Mouse (Mus musculus): ENCODE measurements around the gene Mrnip. TPM values are rescaled to one million over a fixed set of nuclear protein-coding genes. Genes with fewer than 3 reads are reported as not detected.

Gene Mrnip
- polyA plus RNA-seq, 1 experiment from 2014 or later: 38.1 TPM

DNA sequence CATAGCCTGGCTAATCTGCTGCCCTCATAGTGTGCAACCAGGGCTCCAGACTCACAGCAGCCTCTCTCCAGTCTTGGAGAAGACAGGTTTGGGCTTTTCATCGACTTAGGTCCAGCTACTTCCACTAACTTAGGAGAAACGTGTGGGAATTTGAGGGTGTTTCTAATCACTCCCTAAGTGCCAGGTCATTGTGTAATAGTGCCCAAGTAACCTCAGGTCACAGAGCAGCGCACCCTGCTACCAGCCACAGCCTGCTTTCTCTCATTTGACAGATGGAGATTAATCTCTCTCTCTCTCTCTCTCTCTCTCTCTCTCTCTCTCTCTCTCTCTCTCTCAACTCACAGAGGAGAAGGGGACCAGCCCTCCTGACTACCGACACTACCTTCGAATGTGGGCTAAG lies 5.9 kb upstream of the Mrnip start:
- no peak overlapping the region for H3K4me2 ChIP-seq
- H3K4me1 ChIP-seq: no peaks in the 10 kb centered on the region
- H3K4me3 ChIP-seq: no peak overlapping the region
- no peak overlapping the region for H3K27ac ChIP-seq
- no peaks in the 10 kb centered on the region for H3K9me3 ChIP-seq
- no peaks in the 10 kb centered on the region for H3K27me3 ChIP-seq (replicated peaks)
- WGBS: 92% methylated on average over 5 of the region's 5 CpGs
- no peak overlapping the region for H3K9ac ChIP-seq
- H3K36me3 ChIP-seq (replicated peaks): peaks cover 45% of the 10 kb centered on the region
- no peak for ATAC-seq (replicated peaks)

GRCm38 (mm10) chr11:50174730-50175187 lies 515 bp downstream of the Mrnip start:
- peaks cover 12% of the 10 kb centered on the region for H3K4me1 ChIP-seq
- H3K9me3 ChIP-seq: no peaks in the 10 kb centered on the region
- H3K9ac ChIP-seq: peak overlapping the region; percentile 71
- H3K27me3 ChIP-seq (replicated peaks): no peaks in the 10 kb centered on the region
- H3K4me3 ChIP-seq: peak overlapping the region; percentile 59
- ATAC-seq (replicated peaks): peak; percentile 100
- H3K36me3 ChIP-seq (replicated peaks): peaks cover 22% of the 10 kb centered on the region; the same call in 1 of the 2 replicates
- H3K4me2 ChIP-seq: peak overlapping the region; percentile 62
- peak overlapping the region; percentile 90 for H3K27ac ChIP-seq
- under 1% methylated on average over 27 of the region's 27 CpGs for WGBS

- no peak overlapping the region for H3K4me3 ChIP-seq
- no peaks in the 10 kb centered on the region for H3K27me3 ChIP-seq (replicated peaks)
- no peak overlapping the region for H3K9ac ChIP-seq
- no peak overlapping the region for H3K4me2 ChIP-seq
- peaks cover 12% of the 10 kb centered on the region for H3K4me1 ChIP-seq
- no peak overlapping the region for H3K27ac ChIP-seq
- no peaks in the 10 kb centered on the region for H3K9me3 ChIP-seq
- ATAC-seq (replicated peaks): no peak
- peaks cover 12% of the 10 kb centered on the region for H3K36me3 ChIP-seq (replicated peaks)
- 89% methylated on average over 3 of the region's 3 CpGs for WGBS
These were observed 2.1 kb downstream of the Mrnip start for GRCm38 (mm10) chr11:50176351-50176750.

- H3K4me3 ChIP-seq: no peak overlapping the region
- ATAC-seq (replicated peaks): no peak
- H3K4me2 ChIP-seq: no peak overlapping the region
- WGBS: 85% methylated on average over 6 of the region's 6 CpGs
- peaks cover 12% of the 10 kb centered on the region for H3K4me1 ChIP-seq
- H3K9ac ChIP-seq: no peak overlapping the region
- H3K9me3 ChIP-seq: no peaks in the 10 kb centered on the region
- peaks cover 6% of the 10 kb centered on the region for H3K36me3 ChIP-seq (replicated peaks)
- no peak overlapping the region for H3K27ac ChIP-seq
- H3K27me3 ChIP-seq (replicated peaks): no peaks in the 10 kb centered on the region
These were observed 2.9 kb downstream of the Mrnip start for GRCm38 (mm10) chr11:50177111-50177510.

- Histone ChIP-seq H3K4me2 (no peak overlapping the region), H3K9ac (no peak overlapping the region), H3K27me3 (replicated peaks) (no peaks in the 10 kb centered on the region), H3K36me3 (replicated peaks) (peaks cover 6% of the 10 kb centered on the region), H3K27ac (no peak overlapping the region), H3K4me3 (no peak overlapping the region), H3K4me1 (peaks cover 12% of the 10 kb centered on the region), H3K9me3 (no peaks in the 10 kb centered on the region)
- WGBS: 83% methylated on average over 5 of the region's 5 CpGs
- no peak for ATAC-seq (replicated peaks)
These were observed 4.6 kb downstream of the Mrnip start for GRCm38 (mm10) chr11:50178532-50179488.

GRCm38 (mm10) chr11:50180478-50181231 lies 6.4 kb downstream of the Mrnip start:
- peaks cover 7% of the 10 kb centered on the region for H3K4me1 ChIP-seq
- H3K9ac ChIP-seq: no peak overlapping the region
- H3K9me3 ChIP-seq: no peaks in the 10 kb centered on the region
- no peak overlapping the region for H3K27ac ChIP-seq
- no peak overlapping the region for H3K4me3 ChIP-seq
- no peak for ATAC-seq (replicated peaks)
- 83% methylated on average over 6 of the region's 6 CpGs for WGBS
- H3K36me3 ChIP-seq (replicated peaks): peaks cover 6% of the 10 kb centered on the region
- H3K4me2 ChIP-seq: no peak overlapping the region
- H3K27me3 ChIP-seq (replicated peaks): no peaks in the 10 kb centered on the region

GRCm38 (mm10) chr11:50182702-50183101 lies 8.5 kb downstream of the Mrnip start:
- 91% methylated on average over 4 of the region's 4 CpGs for WGBS
- no peak overlapping the region for H3K27ac ChIP-seq
- no peaks in the 10 kb centered on the region for H3K9me3 ChIP-seq
- H3K36me3 ChIP-seq (replicated peaks): peaks cover 10% of the 10 kb centered on the region
- H3K4me3 ChIP-seq: no peak overlapping the region
- H3K27me3 ChIP-seq (replicated peaks): no peaks in the 10 kb centered on the region
- no peak overlapping the region for H3K4me2 ChIP-seq
- no peak for ATAC-seq (replicated peaks)
- no peaks in the 10 kb centered on the region for H3K4me1 ChIP-seq
- no peak overlapping the region for H3K9ac ChIP-seq

DNA sequence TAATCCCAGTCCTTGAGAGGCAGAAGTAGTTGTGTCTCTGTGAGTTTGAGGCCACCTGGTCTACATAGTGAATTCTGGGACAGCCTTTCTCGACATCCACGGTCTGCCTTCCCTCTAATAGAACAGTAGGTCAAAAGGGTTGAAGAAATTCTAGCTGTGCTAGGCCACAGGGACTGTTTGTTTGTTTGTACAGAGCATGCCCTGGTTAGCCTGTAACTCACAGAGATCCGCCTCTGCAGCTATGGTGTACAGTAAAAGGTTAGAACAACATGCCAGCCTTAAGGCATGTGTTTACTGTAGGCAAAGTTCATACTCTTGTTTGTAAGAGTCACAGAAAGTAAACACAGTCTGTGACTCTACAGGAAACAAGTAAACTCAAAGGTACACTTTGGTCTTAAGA lies 10.5 kb downstream of the Mrnip start:
- no peak overlapping the region for H3K27ac ChIP-seq
- no peak overlapping the region for H3K9ac ChIP-seq
- ATAC-seq (replicated peaks): no peak
- peaks cover 6% of the 10 kb centered on the region for H3K36me3 ChIP-seq (replicated peaks)
- 93% methylated on average over 3 of the region's 3 CpGs for WGBS
- H3K4me2 ChIP-seq: no peak overlapping the region
- H3K27me3 ChIP-seq (replicated peaks): no peaks in the 10 kb centered on the region
- no peaks in the 10 kb centered on the region for H3K4me1 ChIP-seq
- H3K9me3 ChIP-seq: no peaks in the 10 kb centered on the region
- no peak overlapping the region for H3K4me3 ChIP-seq

DNA sequence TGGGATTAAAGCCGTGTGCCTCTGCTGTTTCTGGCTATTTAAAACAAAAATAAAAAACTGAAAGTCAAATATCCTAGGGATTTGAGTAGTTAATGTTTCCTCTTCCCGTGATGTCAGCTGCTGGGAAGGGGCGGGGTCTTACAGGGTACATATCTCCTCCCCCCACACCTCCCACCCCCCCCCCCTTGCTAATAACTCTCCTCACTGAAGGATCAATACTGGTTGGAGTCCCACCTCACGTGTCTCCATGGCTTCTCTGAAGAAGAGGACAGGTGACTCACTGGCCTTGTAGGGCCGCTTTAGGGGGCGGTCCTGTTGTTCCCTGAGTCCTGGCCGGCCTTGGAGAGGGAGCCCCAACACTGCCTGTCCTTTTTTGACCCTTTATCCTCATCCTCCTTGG lies 14.4 kb downstream of the Mrnip start:
- Histone ChIP-seq H3K27me3 (replicated peaks) (no peaks in the 10 kb centered on the region), H3K9me3 (no peaks in the 10 kb centered on the region), H3K36me3 (replicated peaks) (peaks cover 16% of the 10 kb centered on the region; the same call in 1 of the 2 replicates), H3K4me2 (no peak overlapping the region), H3K4me3 (no peak overlapping the region), H3K27ac (no peak overlapping the region), H3K9ac (no peak overlapping the region), H3K4me1 (no peaks in the 10 kb centered on the region)
- WGBS: 80% methylated on average over 7 of the region's 7 CpGs
- no peak for ATAC-seq (replicated peaks)

GRCm38 (mm10) chr11:50190362-50190761 lies 16.1 kb downstream of the Mrnip start:
- no peak overlapping the region for H3K4me3 ChIP-seq
- no peak for ATAC-seq (replicated peaks)
- no peak overlapping the region for H3K4me2 ChIP-seq
- no peak overlapping the region for H3K27ac ChIP-seq
- no peaks in the 10 kb centered on the region for H3K4me1 ChIP-seq
- 93% methylated on average over 4 of the region's 4 CpGs for WGBS
- no peaks in the 10 kb centered on the region for H3K9me3 ChIP-seq
- H3K27me3 ChIP-seq (replicated peaks): no peaks in the 10 kb centered on the region
- peaks cover 16% of the 10 kb centered on the region; the same call in 1 of the 2 replicates for H3K36me3 ChIP-seq (replicated peaks)
- H3K9ac ChIP-seq: no peak overlapping the region

DNA sequence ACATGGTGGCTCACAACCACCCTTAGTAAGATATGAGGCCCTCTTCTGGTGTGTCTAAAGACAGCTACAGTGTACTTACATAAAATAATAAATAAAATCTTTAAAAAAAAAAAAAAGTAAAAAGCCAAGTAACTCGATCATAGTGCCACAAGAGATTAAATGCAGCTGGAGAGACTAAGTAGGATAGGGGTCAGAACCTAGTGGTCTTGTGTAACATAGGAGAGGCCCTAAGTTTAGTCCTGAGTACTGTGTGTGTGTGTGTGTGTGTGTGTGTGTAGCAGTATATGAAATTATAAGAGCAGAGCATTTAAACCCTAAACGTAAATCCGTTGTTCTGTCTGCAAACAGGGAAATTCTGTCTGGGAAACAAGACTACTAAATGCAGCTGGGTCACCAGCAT lies 18.0 kb downstream of the Mrnip start:
- no peaks in the 10 kb centered on the region for H3K4me1 ChIP-seq
- H3K9ac ChIP-seq: no peak overlapping the region
- ATAC-seq (replicated peaks): no peak
- H3K27me3 ChIP-seq (replicated peaks): no peaks in the 10 kb centered on the region
- H3K4me2 ChIP-seq: no peak overlapping the region
- H3K9me3 ChIP-seq: no peaks in the 10 kb centered on the region
- no peak overlapping the region for H3K4me3 ChIP-seq
- peaks cover 18% of the 10 kb centered on the region; the same call in 1 of the 2 replicates for H3K36me3 ChIP-seq (replicated peaks)
- 84% methylated on average over 3 of the region's 3 CpGs for whole genome bisulfite sequencing
- H3K27ac ChIP-seq: no peak overlapping the region

DNA sequence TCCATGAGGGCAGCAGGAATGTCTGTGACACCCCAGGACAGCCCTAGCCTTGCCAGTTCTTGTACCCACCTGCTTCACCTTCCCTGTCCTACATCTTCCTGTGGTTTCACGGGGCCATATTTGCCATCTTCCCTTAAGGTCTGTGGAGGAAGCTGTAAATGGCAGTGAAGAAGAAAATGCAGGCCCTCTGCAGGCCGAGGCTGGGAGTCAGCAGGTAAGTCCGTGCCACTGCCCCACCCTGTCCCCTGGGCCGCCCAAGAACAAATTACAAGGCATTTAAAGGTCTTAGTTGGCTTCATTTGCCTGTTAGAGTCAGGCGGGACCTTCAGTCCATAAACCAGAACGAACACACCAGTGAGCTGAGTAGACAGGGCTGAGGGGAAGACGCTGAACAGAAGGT lies 19.8 kb downstream of the Mrnip start:
- ATAC-seq (replicated peaks): no peak
- peaks cover 27% of the 10 kb centered on the region for H3K36me3 ChIP-seq (replicated peaks)
- H3K4me1 ChIP-seq: no peaks in the 10 kb centered on the region
- H3K27me3 ChIP-seq (replicated peaks): no peaks in the 10 kb centered on the region
- H3K27ac ChIP-seq: no peak overlapping the region
- no peaks in the 10 kb centered on the region for H3K9me3 ChIP-seq
- no peak overlapping the region for H3K9ac ChIP-seq
- no peak overlapping the region for H3K4me3 ChIP-seq
- 82% methylated on average over 7 of the region's 7 CpGs for WGBS
- H3K4me2 ChIP-seq: no peak overlapping the region

Measured in midbrain, embryonic 15.5 days (tissue).